Mouse (Mus musculus): ENCODE measurements around the gene Rps6kc1. TPM values are rescaled to one million over a fixed set of nuclear protein-coding genes. Genes with fewer than 3 reads are reported as not detected.

Rps6kc1 gene
- polyA plus RNA-seq, 1 experiment from 2014 or later: 23.8 TPM

- no peaks in the 10 kb centered on the region for H3K9me3 ChIP-seq (replicated peaks; ENCODE audit: control insufficient read depth, low read length)
- H3K4me1 ChIP-seq (ENCODE audit: control insufficient read depth, insufficient read depth, low read length): peaks cover 26% of the 10 kb centered on the region
- peak overlapping the region; percentile 24; the same call in 1 of the 2 replicates for H3K27ac ChIP-seq (ENCODE audit: low read depth, low read length)
- H3K4me2 ChIP-seq (ENCODE audit: low read length): no peak overlapping the region
- peak; percentile 72 for DNase-seq (ENCODE audit: low spot score)
- H3K9ac ChIP-seq (ENCODE audit: low read length): no peak overlapping the region
- no peaks in the 10 kb centered on the region for H3K36me3 ChIP-seq (ENCODE audit: control insufficient read depth, insufficient read depth, low read length)
- WGBS: 63% methylated on average over 17 of the region's 17 CpGs
- H3K4me3 ChIP-seq (ENCODE audit: low read depth, low read length): no peak overlapping the region
- peak; percentile 49; the same call in 1 of the 2 replicates for ATAC-seq
- H3K27me3 ChIP-seq (replicated peaks; ENCODE audit: control insufficient read depth, insufficient read depth, low read length): no peaks in the 10 kb centered on the region; the same call in 1 of the 2 replicates
These were observed 251.7 kb downstream of the Rps6kc1 start for GRCm38 (mm10) chr1:190659722-190660502.

- Histone ChIP-seq H3K4me3 (ENCODE audit: low read depth, low read length) (no peak overlapping the region), H3K9me3 (replicated peaks; ENCODE audit: control insufficient read depth, low read length) (no peaks in the 10 kb centered on the region), H3K36me3 (ENCODE audit: control insufficient read depth, insufficient read depth, low read length) (no peaks in the 10 kb centered on the region), H3K27me3 (replicated peaks; ENCODE audit: control insufficient read depth, insufficient read depth, low read length) (no peaks in the 10 kb centered on the region), H3K27ac (ENCODE audit: low read depth, low read length) (no peak overlapping the region), H3K4me1 (ENCODE audit: control insufficient read depth, insufficient read depth, low read length) (peaks cover 37% of the 10 kb centered on the region), H3K9ac (ENCODE audit: low read length) (no peak overlapping the region), H3K4me2 (ENCODE audit: low read length) (no peak overlapping the region)
- WGBS: 95% methylated on average over 13 of the region's 13 CpGs
- DNase-seq (ENCODE audit: low spot score) (no peak), ATAC-seq (no peak)
These were observed 253.3 kb downstream of the Rps6kc1 start for GRCm38 (mm10) chr1:190658266-190658665.

- Histone ChIP-seq H3K27ac (ENCODE audit: low read depth, low read length) (peak overlapping the region; percentile 9; the same call in 1 of the 2 replicates), H3K27me3 (replicated peaks; ENCODE audit: control insufficient read depth, insufficient read depth, low read length) (no peaks in the 10 kb centered on the region), H3K4me2 (ENCODE audit: low read length) (no peak overlapping the region), H3K36me3 (ENCODE audit: control insufficient read depth, insufficient read depth, low read length) (no peaks in the 10 kb centered on the region), H3K4me1 (ENCODE audit: control insufficient read depth, insufficient read depth, low read length) (peaks cover 32% of the 10 kb centered on the region), H3K9ac (ENCODE audit: low read length) (no peak overlapping the region), H3K9me3 (replicated peaks; ENCODE audit: control insufficient read depth, low read length) (no peaks in the 10 kb centered on the region), H3K4me3 (ENCODE audit: low read depth, low read length) (no peak overlapping the region)
- 69% methylated on average over 9 of the region's 9 CpGs for WGBS
- peak; percentile 42 for DNase-seq (ENCODE audit: low spot score)
- ATAC-seq: no peak
These were observed 255.5 kb downstream of the Rps6kc1 start for GRCm38 (mm10) chr1:190656089-190656488.

GRCm38 (mm10) chr1:190655651-190656050 lies 255.9 kb downstream of the Rps6kc1 start:
- ATAC-seq (no peak), DNase-seq (ENCODE audit: low spot score) (peak; percentile 56)
- no peak overlapping the region for H3K4me3 ChIP-seq (ENCODE audit: low read depth, low read length)
- peaks cover 27% of the 10 kb centered on the region for H3K4me1 ChIP-seq (ENCODE audit: control insufficient read depth, insufficient read depth, low read length)
- no peaks in the 10 kb centered on the region for H3K27me3 ChIP-seq (replicated peaks; ENCODE audit: control insufficient read depth, insufficient read depth, low read length)
- peak overlapping the region; percentile 9; the same call in 1 of the 2 replicates for H3K27ac ChIP-seq (ENCODE audit: low read depth, low read length)
- no peaks in the 10 kb centered on the region for H3K36me3 ChIP-seq (ENCODE audit: control insufficient read depth, insufficient read depth, low read length)
- no peak overlapping the region for H3K9ac ChIP-seq (ENCODE audit: low read length)
- H3K4me2 ChIP-seq (ENCODE audit: low read length): no peak overlapping the region
- H3K9me3 ChIP-seq (replicated peaks; ENCODE audit: control insufficient read depth, low read length): no peaks in the 10 kb centered on the region
- WGBS: 46% methylated on average over 7 of the region's 7 CpGs

- peaks cover 24% of the 10 kb centered on the region for H3K4me1 ChIP-seq (ENCODE audit: control insufficient read depth, insufficient read depth, low read length)
- no peaks in the 10 kb centered on the region for H3K9me3 ChIP-seq (replicated peaks; ENCODE audit: control insufficient read depth, low read length)
- no peaks in the 10 kb centered on the region for H3K27me3 ChIP-seq (replicated peaks; ENCODE audit: control insufficient read depth, insufficient read depth, low read length)
- WGBS: 79% methylated on average over 7 of the region's 7 CpGs
- peak overlapping the region; percentile 67 for H3K27ac ChIP-seq (ENCODE audit: low read depth, low read length)
- H3K4me3 ChIP-seq (ENCODE audit: low read depth, low read length): no peak overlapping the region
- H3K9ac ChIP-seq (ENCODE audit: low read length): no peak overlapping the region
- no peak overlapping the region for H3K4me2 ChIP-seq (ENCODE audit: low read length)
- ATAC-seq (no peak), DNase-seq (ENCODE audit: low spot score) (no peak)
- no peaks in the 10 kb centered on the region for H3K36me3 ChIP-seq (ENCODE audit: control insufficient read depth, insufficient read depth, low read length)
These were observed 256.5 kb downstream of the Rps6kc1 start for GRCm38 (mm10) chr1:190655081-190655480.

GRCm38 (mm10) chr1:190654694-190655001 lies 256.9 kb downstream of the Rps6kc1 start:
- DNase-seq (ENCODE audit: low spot score) (no peak), ATAC-seq (peak; percentile 73)
- no peak overlapping the region for H3K9ac ChIP-seq (ENCODE audit: low read length)
- no peaks in the 10 kb centered on the region for H3K9me3 ChIP-seq (replicated peaks; ENCODE audit: control insufficient read depth, low read length)
- no peak overlapping the region for H3K4me3 ChIP-seq (ENCODE audit: low read depth, low read length)
- peak overlapping the region; percentile 67 for H3K27ac ChIP-seq (ENCODE audit: low read depth, low read length)
- peaks cover 24% of the 10 kb centered on the region for H3K4me1 ChIP-seq (ENCODE audit: control insufficient read depth, insufficient read depth, low read length)
- no peaks in the 10 kb centered on the region for H3K27me3 ChIP-seq (replicated peaks; ENCODE audit: control insufficient read depth, insufficient read depth, low read length)
- H3K36me3 ChIP-seq (ENCODE audit: control insufficient read depth, insufficient read depth, low read length): no peaks in the 10 kb centered on the region
- peak overlapping the region; percentile 20; the same call in 1 of the 2 replicates for H3K4me2 ChIP-seq (ENCODE audit: low read length)
- 42% methylated on average over 6 of the region's 6 CpGs for WGBS

DNA sequence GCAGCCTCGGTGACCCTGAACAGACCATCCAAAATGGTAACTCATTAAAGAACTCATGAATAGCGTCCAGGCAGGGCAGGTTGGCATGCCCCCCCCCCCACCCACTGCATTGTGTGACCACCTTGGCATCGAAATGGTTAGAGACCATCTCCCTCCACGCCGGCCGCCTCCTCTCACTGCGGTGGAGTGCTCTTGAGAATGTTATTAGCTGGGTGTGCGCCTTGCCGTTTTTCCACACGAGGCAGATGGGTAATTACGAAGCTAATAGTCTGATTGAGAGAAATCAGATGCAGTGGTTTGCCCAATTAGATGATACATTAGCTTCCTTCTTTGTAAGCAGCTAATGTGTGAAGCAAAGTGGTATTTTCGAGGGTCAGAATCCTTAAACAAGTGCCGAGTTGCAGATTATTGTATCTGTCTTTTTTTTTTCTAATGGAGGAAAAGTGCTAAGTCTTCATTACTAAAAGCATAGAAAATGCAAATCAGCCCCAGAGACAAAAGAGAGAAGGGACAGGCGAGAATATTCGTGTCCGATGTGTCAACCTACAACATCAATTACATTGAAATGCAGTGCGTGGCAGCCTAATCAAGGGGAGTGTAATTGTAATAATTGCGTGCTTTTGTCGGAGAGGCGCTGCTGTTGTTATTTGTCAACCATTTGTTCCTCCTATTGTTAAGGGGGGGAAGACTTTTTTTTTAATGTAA lies 257.4 kb downstream of the Rps6kc1 start:
- WGBS: 20% methylated on average over 20 of the region's 20 CpGs

GRCm38 (mm10) chr1:190653081-190653480 lies 258.5 kb downstream of the Rps6kc1 start:
- H3K4me2 ChIP-seq (ENCODE audit: low read length): no peak overlapping the region
- no peaks in the 10 kb centered on the region for H3K27me3 ChIP-seq (replicated peaks; ENCODE audit: control insufficient read depth, insufficient read depth, low read length)
- H3K4me1 ChIP-seq (ENCODE audit: control insufficient read depth, insufficient read depth, low read length): peaks cover 24% of the 10 kb centered on the region
- no peak for ATAC-seq
- H3K9me3 ChIP-seq (replicated peaks; ENCODE audit: control insufficient read depth, low read length): no peaks in the 10 kb centered on the region
- no peak overlapping the region for H3K27ac ChIP-seq (ENCODE audit: low read depth, low read length)
- no peak overlapping the region for H3K4me3 ChIP-seq (ENCODE audit: low read depth, low read length)
- no peak for DNase-seq (ENCODE audit: low spot score)
- H3K36me3 ChIP-seq (ENCODE audit: control insufficient read depth, insufficient read depth, low read length): no peaks in the 10 kb centered on the region
- WGBS: 86% methylated on average over 6 of the region's 6 CpGs
- no peak overlapping the region for H3K9ac ChIP-seq (ENCODE audit: low read length)

More for the DNA sequence above, 257.4 kb downstream of the Rps6kc1 start:
- peak overlapping the region; percentile 67 for H3K27ac ChIP-seq (ENCODE audit: low read depth, low read length)
- no peak overlapping the region for H3K4me3 ChIP-seq (ENCODE audit: low read depth, low read length)
- no peak overlapping the region for H3K9ac ChIP-seq (ENCODE audit: low read length)
- no peaks in the 10 kb centered on the region for H3K36me3 ChIP-seq (ENCODE audit: control insufficient read depth, insufficient read depth, low read length)
- H3K4me2 ChIP-seq (ENCODE audit: low read length): peak overlapping the region; percentile 20; the same call in 1 of the 2 replicates
- peaks cover 24% of the 10 kb centered on the region for H3K4me1 ChIP-seq (ENCODE audit: control insufficient read depth, insufficient read depth, low read length)
- H3K9me3 ChIP-seq (replicated peaks; ENCODE audit: control insufficient read depth, low read length): no peaks in the 10 kb centered on the region
- no peaks in the 10 kb centered on the region for H3K27me3 ChIP-seq (replicated peaks; ENCODE audit: control insufficient read depth, insufficient read depth, low read length)
- peak; percentile 90 for DNase-seq (ENCODE audit: low spot score)
- peak; percentile 83 for ATAC-seq

Data from forebrain, embryonic 14.5 days (tissue).